Mouse (Mus musculus) B cell, adult 2 months (primary cell): ENCODE results near the gene Efcab6.
"Not testable (repeated sequence)": the region's sequence is repeated elsewhere in the genome, so short reads cannot be mapped to it uniquely, and the experiment has no call there.

ENCODE experiments used
- DNase-seq, 2 experiments: peaks; one replicate each; pipeline ENCODE4 v3.0.0; 2022

Efcab6 gene

GRCm38 (mm10) chr15:84065140-84065539, at the start of gene Efcab6:
Efcab6 (minus strand) TSS chr15:84065379.
- no peak for DNase-seq

DNA sequence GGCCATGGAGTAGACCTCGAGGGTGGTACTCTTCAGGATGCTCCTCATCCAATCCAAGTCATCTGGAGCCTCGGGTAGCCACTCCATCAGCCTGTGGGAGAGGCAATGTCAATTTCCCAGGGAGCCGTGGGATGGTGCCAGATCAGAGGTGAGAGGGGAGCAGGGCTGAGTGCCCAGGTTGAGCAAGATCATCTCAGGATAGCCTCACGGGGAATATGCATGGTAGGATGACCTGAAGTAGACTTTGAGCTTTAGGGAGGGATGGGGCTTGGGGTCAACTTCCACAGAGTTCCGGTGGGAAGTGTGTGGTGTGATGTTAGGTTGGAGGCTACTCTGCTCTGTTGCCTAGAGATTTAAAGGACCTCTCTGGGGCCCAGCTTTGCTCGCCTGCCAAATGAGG, 48.7 kb upstream of the Efcab6 start:
- no peak for DNase-seq

- peak in 1 of 2 experiments; percentile 3 for DNase-seq
Measured at GRCm38 (mm10) chr15:84108899-84109298, 43.7 kb upstream of the Efcab6 start.

DNA sequence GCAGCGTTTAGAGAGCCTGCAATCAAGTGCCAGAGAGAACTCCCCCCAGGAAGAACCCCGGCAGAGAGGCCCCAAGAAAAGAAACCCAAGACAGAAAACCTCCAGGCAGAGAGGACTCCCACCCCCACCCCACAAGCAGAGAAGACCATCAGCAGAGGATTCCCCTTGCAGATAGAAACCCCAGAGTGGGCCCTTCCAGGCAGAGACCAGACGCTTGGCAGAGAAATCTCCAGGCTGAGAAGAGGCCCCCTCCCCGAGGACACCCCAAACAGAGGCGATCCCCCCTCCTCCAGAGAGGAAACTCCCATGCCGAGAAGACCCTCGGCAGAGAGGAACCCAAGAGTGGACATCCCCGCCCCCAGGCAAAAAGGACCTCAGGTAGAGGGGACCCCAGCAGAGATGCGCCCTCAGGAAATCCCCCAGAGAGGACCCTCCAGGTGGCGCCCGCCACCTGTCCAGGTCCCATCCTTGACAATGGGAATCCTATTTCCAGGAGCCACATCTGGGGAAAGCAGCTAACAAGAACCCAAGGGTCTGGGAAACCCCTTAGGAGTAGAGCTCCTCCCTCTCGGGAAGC, 40.8 kb upstream of the Efcab6 start:
- DNase-seq: no peak

DNA sequence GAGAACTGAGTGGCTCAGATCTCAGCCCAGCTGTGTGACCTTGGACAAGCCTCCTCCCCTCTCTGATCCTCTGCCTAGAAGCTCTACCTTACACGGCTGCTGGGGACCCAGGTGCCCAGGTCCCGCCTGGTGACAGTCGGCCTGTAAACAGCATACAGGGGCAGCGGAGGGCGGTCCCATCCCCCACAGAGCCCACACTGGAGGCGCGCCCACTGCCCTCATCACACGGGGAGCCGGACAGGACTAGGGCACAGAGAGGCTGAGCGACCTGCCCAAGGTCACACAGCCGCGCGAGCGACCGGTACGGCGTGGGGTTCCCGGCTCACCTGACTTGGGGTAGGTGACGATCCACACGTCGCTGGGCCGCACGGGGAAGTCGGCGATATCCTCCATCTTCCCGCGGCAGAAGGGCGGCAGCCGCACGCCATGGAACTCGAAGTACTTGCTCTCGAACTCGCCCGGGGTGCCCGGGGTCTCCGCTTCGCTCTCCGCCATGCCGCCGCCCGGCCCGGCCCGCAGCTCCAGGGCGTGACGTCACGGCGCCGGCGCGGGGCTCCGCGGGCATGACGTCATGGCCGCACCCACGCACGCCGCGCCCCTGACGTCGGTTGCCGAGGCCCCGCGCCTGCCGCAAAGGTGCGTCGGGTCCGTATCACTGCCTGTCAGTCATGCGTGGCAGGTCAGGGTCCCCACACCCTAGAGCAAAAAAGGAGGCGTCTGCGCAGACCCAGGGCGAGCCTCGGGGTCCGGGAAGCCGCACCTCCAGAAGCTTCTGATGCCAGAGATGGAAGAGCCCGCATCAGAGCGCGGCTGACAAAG, 40.1 kb upstream of the Efcab6 start, which contains the start of gene Sult4a1:
Gene Sult4a1, minus strand, starts transcription at position 650 of the 819 bp plus-strand sequence.
- no peak for DNase-seq

DNA sequence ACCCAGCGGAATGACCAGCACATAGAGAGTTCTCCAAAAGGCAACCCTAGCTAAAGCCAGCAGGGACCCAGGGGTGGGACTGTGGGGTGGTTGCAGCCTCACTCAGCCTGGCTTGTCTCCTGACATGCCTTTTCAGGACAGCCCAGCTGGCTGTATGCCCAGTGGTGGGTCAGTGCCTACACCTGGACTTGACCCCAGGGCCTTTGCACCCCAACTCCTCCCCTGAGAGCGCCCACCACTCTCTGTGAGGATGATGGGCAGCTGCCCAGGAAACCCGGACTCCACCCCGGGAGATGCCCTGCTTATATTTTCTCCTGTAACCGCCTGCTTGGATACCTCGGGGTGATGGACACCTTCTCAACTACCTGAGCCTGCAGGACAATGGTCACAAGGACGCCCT, 39.4 kb upstream of the Efcab6 start:
- no peak for DNase-seq

DNA sequence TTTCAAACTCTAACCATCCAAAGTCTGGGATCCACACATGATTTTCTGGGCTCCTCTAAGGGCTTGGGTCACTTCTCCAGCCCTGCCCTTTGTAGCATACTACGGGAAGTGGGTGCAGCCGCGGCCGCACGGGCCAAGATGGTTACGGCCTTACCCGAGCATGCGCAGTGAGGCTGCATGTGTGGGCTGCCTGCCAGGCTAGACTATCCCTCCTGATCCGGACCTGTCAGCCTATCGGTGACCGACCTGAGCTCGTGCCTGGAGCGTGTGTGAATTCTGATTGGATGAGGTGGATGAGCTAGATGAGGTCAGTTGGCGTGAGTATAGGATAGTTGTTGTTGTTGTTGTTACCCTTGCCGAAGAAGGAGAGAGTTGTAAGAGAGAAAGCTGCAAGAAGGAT, 32.4 kb upstream of the Efcab6 start:
- DNase-seq: not testable (repeated sequence)

GRCm38 (mm10) chr15:84096051-84096450, 30.9 kb upstream of the Efcab6 start:
- no peak for DNase-seq

DNA sequence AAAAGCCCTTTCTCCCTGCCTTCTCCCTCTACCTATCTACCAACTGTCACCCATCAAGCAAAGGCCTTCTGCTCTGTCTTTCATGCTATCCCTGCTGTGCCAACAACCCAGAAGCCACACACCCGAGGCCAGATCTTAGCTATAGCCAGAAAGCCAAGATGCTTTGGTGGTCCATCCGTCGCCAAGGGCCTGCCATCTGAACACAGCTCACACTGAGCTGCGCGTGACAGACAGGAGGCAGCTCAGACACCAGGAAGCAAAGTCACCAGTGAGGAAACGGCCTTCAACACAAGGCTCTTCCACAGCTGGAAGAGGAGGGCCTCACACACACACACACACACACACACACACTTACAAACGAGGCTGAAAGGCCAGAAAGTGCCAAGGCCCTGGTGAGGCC, 29.7 kb upstream of the Efcab6 start:
- DNase-seq: no peak

- DNase-seq: no peak
Measured at GRCm38 (mm10) chr15:84086775-84087174, 21.6 kb upstream of the Efcab6 start.

GRCm38 (mm10) chr15:84086364-84086763, 21.2 kb upstream of the Efcab6 start:
- no peak for DNase-seq

GRCm38 (mm10) chr15:84080069-84080468, 14.9 kb upstream of the Efcab6 start:
- DNase-seq: no peak

GRCm38 (mm10) chr15:84079519-84079918, 14.3 kb upstream of the Efcab6 start:
- DNase-seq: no peak

- no peak for DNase-seq
Measured at GRCm38 (mm10) chr15:84078667-84079066, 13.5 kb upstream of the Efcab6 start.

GRCm38 (mm10) chr15:84077151-84077550, 12.0 kb upstream of the Efcab6 start:
- no peak for DNase-seq

GRCm38 (mm10) chr15:84074705-84075185, 9.6 kb upstream of the Efcab6 start:
- DNase-seq: peak in 1 of 2 experiments; percentile 19

- DNase-seq: peak; percentile 64 to 66
Measured at GRCm38 (mm10) chr15:84073911-84074704, 8.9 kb upstream of the Efcab6 start.

DNA sequence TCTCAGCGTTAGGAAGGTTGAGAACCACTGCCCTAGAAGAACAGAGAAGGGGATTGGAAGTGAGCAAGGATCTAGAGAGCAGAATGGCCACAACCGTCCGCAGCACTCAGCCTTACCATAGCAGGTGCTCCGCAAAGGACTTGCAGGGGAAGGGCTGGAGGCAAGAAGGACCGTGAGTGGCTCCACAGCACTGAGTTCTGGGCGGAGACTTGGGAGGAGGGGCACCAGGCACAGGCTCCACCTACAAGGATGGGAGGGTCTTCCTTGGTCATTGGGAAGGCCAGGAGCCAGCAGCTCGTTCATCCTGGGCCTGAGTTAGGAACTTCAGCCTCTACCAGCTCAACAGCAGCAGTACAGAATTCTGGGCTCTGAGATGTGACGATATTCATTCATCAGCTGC, 7.9 kb upstream of the Efcab6 start:
- DNase-seq: no peak

- DNase-seq: peak; percentile 43 to 56
Measured at GRCm38 (mm10) chr15:84072226-84072625, 7.0 kb upstream of the Efcab6 start.

DNA sequence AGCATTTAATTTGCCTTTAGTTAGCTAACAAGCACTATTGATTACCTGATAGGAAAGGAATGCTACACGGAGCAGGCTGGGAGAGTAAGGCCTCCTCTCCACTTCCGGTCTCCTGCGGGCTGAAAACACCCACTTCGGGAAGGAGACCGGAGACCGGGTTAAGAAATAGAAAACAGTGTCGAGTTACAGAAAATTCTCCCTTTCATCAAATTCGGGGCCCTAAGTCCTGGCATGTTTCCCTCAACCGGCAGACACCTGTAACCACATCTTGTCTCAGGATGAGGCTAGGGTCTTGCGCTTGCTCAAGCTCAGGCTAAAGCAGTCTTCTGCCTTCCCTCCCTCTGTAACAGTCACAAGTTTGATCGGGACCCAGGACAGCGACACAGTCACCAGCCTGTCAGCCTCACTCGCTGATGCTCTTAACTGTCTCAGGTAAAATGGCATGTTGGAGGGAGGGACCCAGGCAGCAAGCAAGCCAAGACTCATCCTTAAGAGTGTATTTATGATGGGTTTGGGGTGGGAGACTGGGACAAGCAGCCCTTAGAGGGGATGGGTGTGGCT, 5.0 kb upstream of the Efcab6 start:
- no peak for DNase-seq

GRCm38 (mm10) chr15:84069455-84070050, 4.4 kb upstream of the Efcab6 start:
- no peak for DNase-seq

DNA sequence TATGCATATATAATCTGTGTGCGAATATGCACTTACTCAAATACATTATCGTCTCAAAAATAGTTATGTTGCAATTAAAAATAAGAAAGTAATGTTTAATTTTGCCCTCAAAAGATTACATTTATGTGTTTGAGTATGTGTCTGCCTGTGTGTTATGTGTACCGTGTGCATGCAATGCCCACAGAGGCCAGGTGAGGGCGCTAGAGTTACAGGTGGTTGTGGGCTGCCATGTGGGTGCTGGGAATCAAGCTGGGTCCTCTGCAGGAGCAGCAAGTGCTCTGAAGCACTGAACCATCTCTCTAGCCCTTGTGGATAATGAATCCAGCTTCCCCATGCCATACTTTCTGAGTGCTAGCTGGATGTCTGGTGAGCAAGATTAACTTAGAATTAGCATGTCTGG, 522 bp upstream of the Efcab6 start:
- no peak for DNase-seq

DNA sequence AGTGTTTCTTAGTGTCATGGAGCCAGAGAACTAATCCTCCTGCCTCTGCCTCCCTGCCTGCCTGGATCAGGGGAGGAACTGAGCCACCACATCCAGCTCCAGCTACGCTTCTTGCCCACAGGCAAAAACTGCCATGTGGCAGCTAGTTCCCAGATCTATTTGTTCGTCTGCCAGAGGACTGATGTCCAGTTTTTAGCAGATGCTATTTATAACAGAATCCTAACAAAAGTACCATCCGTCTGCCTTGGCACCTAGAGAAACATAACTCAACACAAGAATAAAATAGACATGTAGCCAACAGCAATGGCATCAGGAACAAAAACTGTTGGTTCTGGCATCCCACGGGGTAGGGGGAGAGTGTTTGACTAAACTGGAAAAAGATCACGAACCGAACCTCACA, 6.3 kb downstream of the Efcab6 start:
- no peak for DNase-seq
